ENCODE assay signal across 10 mouse cellular contexts in the genomic region with DNA sequence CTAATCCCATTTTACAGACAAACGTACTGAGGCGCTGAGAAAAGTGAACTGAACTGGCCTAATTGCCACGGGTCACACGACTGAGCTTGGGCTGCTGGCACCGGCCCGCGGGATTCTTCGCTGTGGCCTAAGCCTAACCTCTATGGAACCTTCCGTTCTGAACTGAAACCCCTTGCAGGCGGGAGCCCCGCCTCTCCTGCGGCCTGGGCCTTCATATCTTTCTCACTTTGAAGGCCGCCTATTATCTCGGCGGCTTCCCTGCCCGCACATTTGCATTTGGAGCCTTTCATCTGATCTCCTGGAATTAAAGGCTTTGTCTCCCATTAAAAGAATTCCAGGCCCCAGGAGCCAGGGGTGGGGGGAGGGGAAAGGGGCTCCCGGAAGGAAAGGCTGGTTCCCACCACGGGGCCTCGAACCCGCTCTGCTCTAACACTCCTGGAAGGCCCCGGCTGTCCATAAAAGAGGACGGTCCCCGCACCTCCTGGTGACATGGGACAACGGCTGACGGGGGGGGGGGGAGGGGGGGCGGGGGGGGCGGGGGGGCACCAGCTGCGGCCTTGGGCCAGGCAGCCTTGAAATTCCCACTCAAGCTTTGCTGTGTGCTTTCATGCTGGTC.
DNase-seq lines count a peak whose midpoint lies in the region; ATAC-seq lines count a peak whose summit lies in the region.
"Had no signal": no experiment of that assay in that cellular context is flagged by ENCODE, and none has a peak within 500 bp of the region (broad histone marks: within the 10 kb centered on the region; RNA-seq: fewer than 3 reads in every experiment).

No protein-coding gene starts in this region.

- WGBS in heart, embryonic 12.5 days, result 18% methylated on average over 20 of the region's 28 CpGs
- 19% methylated on average over 20 of the region's 28 CpGs for WGBS in midbrain, embryonic 14.5 days

- no peaks in the 10 kb centered on the region for H3K9me3 ChIP-seq in heart, embryonic 12.5 days (replicated peaks)
- no peaks in the 10 kb centered on the region for H3K9me3 ChIP-seq in midbrain, embryonic 14.5 days (ENCODE audit: control insufficient read depth, low read length)

- peaks cover 3% of the 10 kb centered on the region for H3K4me1 ChIP-seq in heart, embryonic 12.5 days (replicated peaks)
- H3K4me1 ChIP-seq in midbrain, embryonic 14.5 days (ENCODE audit: control insufficient read depth, insufficient read depth, low read length), result no peaks in the 10 kb centered on the region

- H3K4me3 ChIP-seq in heart, embryonic 12.5 days, result no peak overlapping the region
- no peak overlapping the region for H3K4me3 ChIP-seq in midbrain, embryonic 14.5 days (replicated peaks; ENCODE audit: low read depth, low read length)
- H3K4me3 ChIP-seq: myocyte had no signal

- no peak overlapping the region for H3K27ac ChIP-seq in heart, embryonic 12.5 days (ENCODE audit: poor library complexity, severe bottlenecking)
- no peak overlapping the region for H3K27ac ChIP-seq in midbrain, embryonic 14.5 days (replicated peaks; ENCODE audit: low read depth, low read length)

- ATAC-seq in heart, embryonic 12.5 days (ENCODE audit: insufficient number of reproducible peaks, low FRiP score), result no peak
- peak; percentile 49 for ATAC-seq in midbrain, embryonic 14.5 days (ENCODE audit: low FRiP score, low TSS enrichment)

- peaks cover 57% of the 10 kb centered on the region for H3K27me3 ChIP-seq in heart, embryonic 12.5 days (replicated peaks)
- peaks cover 9% of the 10 kb centered on the region; the same call in 1 of the 2 replicates for H3K27me3 ChIP-seq in midbrain, embryonic 14.5 days (ENCODE audit: control insufficient read depth, insufficient read depth, low read length)

- H3K4me2 ChIP-seq in heart, embryonic 12.5 days, result peak overlapping the region; percentile 35
- H3K4me2 ChIP-seq in midbrain, embryonic 14.5 days (ENCODE audit: low read length), result no peak overlapping the region

- intact Hi-C loops in heart, postnatal 25 days (cut with DNase I), result no loop called here

- H3K9ac ChIP-seq in heart, embryonic 12.5 days, result no peak overlapping the region
- H3K9ac ChIP-seq in midbrain, embryonic 14.5 days (replicated peaks; ENCODE audit: low read length), result no peak overlapping the region

- H3K36me3 ChIP-seq in heart, embryonic 12.5 days, result no peaks in the 10 kb centered on the region
- H3K36me3 ChIP-seq in midbrain, embryonic 14.5 days (ENCODE audit: control insufficient read depth, insufficient read depth, low read length), result no peaks in the 10 kb centered on the region

- no peak for DNase-seq in heart, postnatal 25 days (ENCODE audit: low spot score)
- DNase-seq in ovary, postnatal 36 days (ENCODE audit: low spot score), result peak; percentile 24
- DNase-seq in ovary, postnatal 14 days (ENCODE audit: low spot score), result no peak
- DNase-seq in embryo, embryonic 9.5 days (ENCODE audit: extremely low spot score), result peak; percentile 36
- peak; percentile 51 for DNase-seq in midbrain, embryonic 14.5 days
- DNase-seq in cerebellum, adult 9-10 months, result no peak
- no peak for DNase-seq in spleen, postnatal 14 days (ENCODE audit: low spot score in 2 of 2)
- DNase-seq: kidney, adult 2 months had no signal

Comparison
In these comparisons a context has a peak if more than half of its experiments do, and no peak if none do; other contexts are left out.
1. DNase-seq: peak in ovary, postnatal 36 days (single experiment), embryo, embryonic 9.5 days (single experiment) and midbrain, embryonic 14.5 days (single experiment); none in heart, postnatal 25 days (single experiment), ovary, postnatal 14 days (single experiment), cerebellum, adult 9-10 months (single experiment) and spleen, postnatal 14 days (0 of 2).